Mouse (Mus musculus): ENCODE results near the gene Rapgefl1.
A peak's percentile ranks its signal among the peaks of the same experiment; 100 is the strongest.

- TF ChIP-seq CTCF (IDR thresholded peaks at IDR 0.05): peak; percentile 84
- no peak for TF ChIP-seq EP300 (IDR thresholded peaks at IDR 0.05)
Measured at GRCm38 (mm10) chr11:98829091-98829775, 7.4 kb upstream of the Rapgefl1 start.

All from lung, postnatal 0 days (tissue).